Mouse (Mus musculus) gastrocnemius, adult 8-10 months (tissue): ENCODE measurements around the gene Pttg1ip. TPM values are rescaled to one million over a fixed set of nuclear protein-coding genes. Genes with fewer than 3 reads are reported as not detected.

Experiments used
- DNase-seq, 2 experiments: peaks; one replicate each; pipeline ENCODE4 v3.0.0; 2022; ENCODE audit warnings: low spot score in 2 of 2
- total RNA-seq, 4 experiments: library from RNA; stranded (reverse); gene quantifications; 2 replicates each; pipeline ENCODE4 v1.2.4; 2022

Pttg1ip gene
- total RNA-seq, 4 experiments from 2014 or later = 15.4 to 30.1 (median 25.8) TPM

GRCm38 (mm10) chr10:77606855-77607254, 25.3 kb downstream of the Pttg1ip start:
- DNase-seq = no peak

- no peak for DNase-seq
These were observed 25.9 kb downstream of the Pttg1ip start for GRCm38 (mm10) chr10:77607441-77607840.

GRCm38 (mm10) chr10:77608589-77608988, 27.1 kb downstream of the Pttg1ip start:
- no peak for DNase-seq

- DNase-seq = no peak
These were observed 28.9 kb downstream of the Pttg1ip start for GRCm38 (mm10) chr10:77610221-77610961.

- DNase-seq = peak in 1 of 2 experiments; percentile 29
These were observed 31.9 kb downstream of the Pttg1ip start for GRCm38 (mm10) chr10:77613409-77613808.

- DNase-seq = no peak
These were observed 34.1 kb downstream of the Pttg1ip start for GRCm38 (mm10) chr10:77615647-77616046.

- no peak for DNase-seq
These were observed 34.6 kb downstream of the Pttg1ip start for GRCm38 (mm10) chr10:77616166-77616565.

GRCm38 (mm10) chr10:77616926-77617325, 35.4 kb downstream of the Pttg1ip start:
- no peak for DNase-seq

- no peak for DNase-seq
These were observed 40.0 kb downstream of the Pttg1ip start for GRCm38 (mm10) chr10:77621546-77621945.

- peak; percentile 87 to 88 for DNase-seq
These were observed 40.8 kb downstream of the Pttg1ip start, which contains the start of gene Ube2g2 for GRCm38 (mm10) chr10:77622055-77622988. Gene Ube2g2 (plus strand): TSS chr10:77622275.

GRCm38 (mm10) chr10:77623069-77623492, 41.6 kb downstream of the Pttg1ip start:
- DNase-seq = peak; percentile 43 to 52

GRCm38 (mm10) chr10:77623639-77624400, 42.3 kb downstream of the Pttg1ip start:
- no peak for DNase-seq

GRCm38 (mm10) chr10:77624570-77624995, 43.1 kb downstream of the Pttg1ip start:
- DNase-seq = peak; percentile 35 to 53

GRCm38 (mm10) chr10:77626036-77626435, 44.5 kb downstream of the Pttg1ip start:
- no peak for DNase-seq

- DNase-seq = no peak
These were observed 45.1 kb downstream of the Pttg1ip start for GRCm38 (mm10) chr10:77626591-77626990.

GRCm38 (mm10) chr10:77627497-77627896, 46.0 kb downstream of the Pttg1ip start:
- peak; percentile 66 to 67 for DNase-seq

- no peak for DNase-seq
These were observed 47.6 kb downstream of the Pttg1ip start for GRCm38 (mm10) chr10:77629163-77629562.

- no peak for DNase-seq
These were observed 48.5 kb downstream of the Pttg1ip start for GRCm38 (mm10) chr10:77629970-77630369.

GRCm38 (mm10) chr10:77634016-77634415, 52.5 kb downstream of the Pttg1ip start:
- DNase-seq = no peak

GRCm38 (mm10) chr10:77634452-77635231, 53.1 kb downstream of the Pttg1ip start:
- no peak for DNase-seq
